Mouse (Mus musculus) lung, embryonic 14.5 days (tissue): ENCODE results near the gene Myh11. TPM values are rescaled to one million over a fixed set of nuclear protein-coding genes. Genes with fewer than 3 reads are reported as not detected.
A peak's percentile ranks its signal among the peaks of the same experiment; 100 is the strongest.

Experiments
- ATAC-seq: fragments of 200-750 bp; cut with Nextera tagmentation; 2 replicates; pipeline ENCODE4 v1.8.0; 2017; ENCODE audit warnings: mild to moderate bottlenecking, moderate TSS enrichment, moderate library complexity; ENCODE audit not compliant: insufficient read depth
- DNase-seq: peaks from one replicate; pipeline ENCODE4 v3.0.0-alpha.2; 2015
- H3K27ac ChIP-seq: fragments of 300-500 bp; sonication (generic); 2 replicates; pipeline ENCODE4 v1.5.1; 2014; ENCODE audit warnings: low read depth, mild to moderate bottlenecking, moderate library complexity
- H3K27me3 ChIP-seq: fragments of 300-500 bp; sonication (generic); 2 replicates; pipeline ENCODE4 v1.6.1; 2014; ENCODE audit warnings: low read length, control low read depth; ENCODE audit not compliant: insufficient read depth
- H3K36me3 ChIP-seq: fragments of 300-500 bp; sonication (generic); 2 replicates; pipeline ENCODE4 v1.6.1; 2014; ENCODE audit warnings: control low read depth; ENCODE audit not compliant: insufficient read depth
- H3K4me1 ChIP-seq: fragments of 300-500 bp; sonication (generic); 2 replicates; pipeline ENCODE4 v1.6.1; 2014; ENCODE audit warnings: antibody characterized with exemption, control low read depth; ENCODE audit not compliant: insufficient read depth
- H3K4me2 ChIP-seq: fragments of 300-500 bp; sonication (generic); 2 replicates; pipeline ENCODE4 v1.6.1; 2014; ENCODE audit warnings: mild to moderate bottlenecking
- H3K4me3 ChIP-seq: fragments of 300-500 bp; sonication (generic); 2 replicates; pipeline ENCODE4 v1.5.1; 2014; ENCODE audit warnings: low read depth, low read length
- H3K9ac ChIP-seq: fragments of 300-500 bp; sonication (generic); 2 replicates; pipeline ENCODE4 v1.6.1; 2014
- H3K9me3 ChIP-seq: fragments of 300-500 bp; sonication (generic); 2 replicates; pipeline ENCODE4 v1.6.1; 2016; ENCODE audit warnings: low read depth, low read length, control low read depth
- CTCF ChIP-seq: IDR thresholded peaks from 2 replicates; pipeline ENCODE4 v1.5.1; 2016; ENCODE audit warnings: antibody characterized with exemption, low read depth
- WGBS: fragments of 180-500 bp; shearing (Covaris S2); extraction: QIAGEN DNeasy Blood & Tissue Kit; methylation state at CpG from one replicate; pipeline ENCODE4 v1.1.7; 2014; 5-methylcytosine and 5-hydroxymethylcytosine counted together
- polyA plus RNA-seq: library from polyadenylated mRNA; unstranded; fragments of >200 nt; fragmentation: Nextera tagmentation; extraction: Ambion mirVana; gene quantifications from 2 replicates; pipeline ENCODE4 v1.2.1, GENCODE M21; 2014

The Myh11 gene
- polyA plus RNA-seq, 1 experiment from 2014 or later: 69.8 TPM

GRCm38 (mm10) chr16:14166490-14166889 lies 124.7 kb downstream of the Myh11 start:
- H3K4me3 ChIP-seq: no peak overlapping the region
- 79% methylated on average over 4 of the region's 4 CpGs for WGBS
- no peak overlapping the region for H3K27ac ChIP-seq
- H3K9me3 ChIP-seq: no peaks in the 10 kb centered on the region
- H3K4me1 ChIP-seq: peaks cover 12% of the 10 kb centered on the region; the same call in 1 of the 2 replicates
- H3K9ac ChIP-seq: no peak overlapping the region
- ATAC-seq: no peak
- TF ChIP-seq CTCF: no peak
- peaks cover 43% of the 10 kb centered on the region for H3K36me3 ChIP-seq
- H3K4me2 ChIP-seq: no peak overlapping the region
- DNase-seq: no peak
- H3K27me3 ChIP-seq: no peaks in the 10 kb centered on the region

GRCm38 (mm10) chr16:14163731-14164130 lies 127.4 kb downstream of the Myh11 start:
- Histone ChIP-seq H3K9me3 (no peaks in the 10 kb centered on the region), H3K4me1 (peaks cover 15% of the 10 kb centered on the region; the same call in 1 of the 2 replicates), H3K4me2 (peak overlapping the region; percentile 80), H3K36me3 (peaks cover 17% of the 10 kb centered on the region; the same call in 1 of the 2 replicates), H3K27ac (peak overlapping the region; percentile 88), H3K4me3 (peak overlapping the region; percentile 75), H3K27me3 (no peaks in the 10 kb centered on the region), H3K9ac (peak overlapping the region; percentile 83)
- whole genome bisulfite sequencing: 1% methylated on average over 10 of the region's 10 CpGs
- ATAC-seq (no peak), DNase-seq (no peak)
- no peak for TF ChIP-seq CTCF

- peaks cover 11% of the 10 kb centered on the region; the same call in 1 of the 2 replicates for H3K36me3 ChIP-seq
Measured at GRCm38 (mm10) chr16:14162988-14163416, 128.2 kb downstream of the Myh11 start, which contains the start of the genes Nde1 and Marf1. Gene Nde1, plus strand, starts transcription at chr16:14163275. Gene Marf1, minus strand, starts transcription at chr16:14163351.

GRCm38 (mm10) chr16:14160941-14161340 lies 130.2 kb downstream of the Myh11 start:
- no peak overlapping the region for H3K9ac ChIP-seq
- DNase-seq (no peak), ATAC-seq (no peak)
- no peak overlapping the region for H3K4me3 ChIP-seq
- no peak overlapping the region for H3K27ac ChIP-seq
- no peaks in the 10 kb centered on the region for H3K27me3 ChIP-seq
- no peak overlapping the region for H3K4me2 ChIP-seq
- H3K4me1 ChIP-seq: peaks cover 15% of the 10 kb centered on the region; the same call in 1 of the 2 replicates
- WGBS: 68% methylated on average over 1 of the region's 1 CpGs
- TF ChIP-seq CTCF: no peak
- H3K36me3 ChIP-seq: no peaks in the 10 kb centered on the region; the same call in 1 of the 2 replicates
- no peaks in the 10 kb centered on the region for H3K9me3 ChIP-seq

More at GRCm38 (mm10) chr16:14162988-14163416, 128.2 kb downstream of the Myh11 start, which contains the start of the genes Nde1 and Marf1:
- peak; percentile 98 for DNase-seq
- H3K9ac ChIP-seq: peak within 1 kb of the TSS; percentile 83
- peak within 1 kb of the TSS; percentile 88 for H3K27ac ChIP-seq
- H3K27me3 ChIP-seq: no peaks in the 10 kb centered on the region
- H3K4me1 ChIP-seq: peaks cover 15% of the 10 kb centered on the region; the same call in 1 of the 2 replicates
- peak within 1 kb of the TSS; percentile 75 for H3K4me3 ChIP-seq
- WGBS: under 1% methylated on average over 42 of the region's 43 CpGs
- peak within 1 kb of the TSS; percentile 80 for H3K4me2 ChIP-seq
- ATAC-seq: peak; percentile 93
- H3K9me3 ChIP-seq: no peaks in the 10 kb centered on the region
- no peak for TF ChIP-seq CTCF

- peak overlapping the region; percentile 67 for H3K4me2 ChIP-seq
- peak overlapping the region; percentile 68 for H3K9ac ChIP-seq
- no peaks in the 10 kb centered on the region for H3K27me3 ChIP-seq
- DNase-seq: peak; percentile 95
- H3K27ac ChIP-seq: peak overlapping the region; percentile 98
- no peaks in the 10 kb centered on the region for H3K36me3 ChIP-seq
- H3K9me3 ChIP-seq: no peaks in the 10 kb centered on the region
- peak; percentile 87 for TF ChIP-seq CTCF
- H3K4me1 ChIP-seq: 0 out of 2 replicates have a peak, but pooled peaks cover 6% of the 10 kb centered on the region
- H3K4me3 ChIP-seq: peak overlapping the region; percentile 72
- peak; percentile 21 for ATAC-seq
- WGBS: under 1% methylated on average over 10 of the region's 10 CpGs
Measured at GRCm38 (mm10) chr16:14159746-14160131, 131.4 kb downstream of the Myh11 start.

GRCm38 (mm10) chr16:14158936-14159745 lies 132.0 kb downstream of the Myh11 start:
- peak overlapping the region; percentile 68 for H3K4me2 ChIP-seq
- peak; percentile 98 for DNase-seq
- peak overlapping the region; percentile 72 for H3K4me3 ChIP-seq
- peak; percentile 88 for ATAC-seq
- WGBS: under 1% methylated on average over 58 of the region's 58 CpGs
- peak overlapping the region; percentile 98 for H3K27ac ChIP-seq
- H3K4me1 ChIP-seq: 0 out of 2 replicates have a peak, but pooled peaks cover 6% of the 10 kb centered on the region
- 0 out of 2 replicates have a peak, but pooled peaks have one; percentile 1 for TF ChIP-seq CTCF
- H3K9me3 ChIP-seq: no peaks in the 10 kb centered on the region
- H3K36me3 ChIP-seq: no peaks in the 10 kb centered on the region
- no peaks in the 10 kb centered on the region for H3K27me3 ChIP-seq
- H3K9ac ChIP-seq: peak overlapping the region; percentile 75

- Histone ChIP-seq H3K4me1 (0 out of 2 replicates have a peak, but pooled peaks cover 3% of the 10 kb centered on the region), H3K27ac (peak overlapping the region; percentile 71), H3K9me3 (no peaks in the 10 kb centered on the region), H3K4me3 (peak overlapping the region; percentile 72), H3K27me3 (no peaks in the 10 kb centered on the region), H3K4me2 (peak overlapping the region; percentile 68), H3K9ac (peak overlapping the region; percentile 75), H3K36me3 (peaks cover 5% of the 10 kb centered on the region; the same call in 1 of the 2 replicates)
- DNase-seq (no peak), ATAC-seq (no peak)
- TF ChIP-seq CTCF: no peak
- WGBS: 7% methylated on average over 7 of the region's 7 CpGs
Measured at GRCm38 (mm10) chr16:14158536-14158935, 132.6 kb downstream of the Myh11 start.
